Mouse (Mus musculus) embryonic fibroblast, embryonic 13.5 days (primary cell): Measurements from ENCODE around the gene Gm26558.

Experiments
- CTCF ChIP-seq: IDR thresholded peaks from 2 replicates; pipeline ENCODE4 v1.5.1; 2011; ENCODE audit warnings: mild to moderate bottlenecking, control low read depth, low read length, moderate library complexity, borderline replicate concordance; ENCODE audit not compliant: insufficient read depth
- POLR2A ChIP-seq: IDR thresholded peaks from 2 replicates; pipeline ENCODE4 v1.6.1; 2011; ENCODE audit warnings: low read depth, mild to moderate bottlenecking, control low read depth, low read length, moderate library complexity

GRCm38 (mm10) chr2:70660887-70661714 is 807 bp downstream of the Gm26558 start, which contains the start of gene Gorasp2:
- TF ChIP-seq CTCF (peak; percentile 66), POLR2A (peak; percentile 94)
